Mouse (Mus musculus) bone marrow, adult 2 months (tissue): ENCODE data around the gene 3110021N24Rik. TPM values are rescaled to one million over a fixed set of nuclear protein-coding genes. Genes with fewer than 3 reads are reported as not detected.

ENCODE experiments used
- H3K27ac ChIP-seq: fragments of 200-500 bp; 2 replicates; pipeline ENCODE4 v1.5.1; 2012; ENCODE audit warnings: low read depth, mild to moderate bottlenecking, control low read depth, inconsistent platforms, low read length; ENCODE audit not compliant: control insufficient read depth, poor library complexity, insufficient read depth
- H3K4me1 ChIP-seq: fragments of 200-500 bp; 2 replicates; pipeline ENCODE4 v1.6.1; 2011; ENCODE audit warnings: low read length; ENCODE audit not compliant: control insufficient read depth, insufficient read depth
- H3K4me3 ChIP-seq: fragments of 200-500 bp; replicated peaks from 2 replicates; pipeline ENCODE3; 2011; ENCODE audit warnings: mild to moderate bottlenecking, low read depth, low read length, control low read depth; ENCODE audit not compliant: control insufficient read depth
- CTCF ChIP-seq: fragments of 200-500 bp; IDR thresholded peaks from 2 replicates; pipeline ENCODE4 v1.5.1; 2011; ENCODE audit warnings: low read length, control low read depth; ENCODE audit not compliant: control insufficient read depth, insufficient read depth
- POLR2A ChIP-seq: fragments of 200-500 bp; IDR thresholded peaks from 2 replicates; pipeline ENCODE4 v1.6.1; 2011; ENCODE audit warnings: low read depth, mild to moderate bottlenecking, control low read depth, low read length, borderline replicate concordance; ENCODE audit not compliant: control insufficient read depth
- WGBS: fragments of 180-500 bp; shearing (Covaris S2); methylation state at CpG from one replicate; pipeline ENCODE4 v1.1.7; 2018; 5-methylcytosine and 5-hydroxymethylcytosine counted together
- polyA plus RNA-seq: library from polyadenylated mRNA; stranded (reverse); fragments of >200 nt; gene quantifications from 2 replicates; pipeline ENCODE4 v1.2.4, GENCODE M21; 2011; ENCODE audit warnings: low replicate concordance; ENCODE audit not compliant: missing spikeins, insufficient read depth, insufficient read length

The 3110021N24Rik gene
- polyA plus RNA-seq, 1 experiment: not detected

DNA sequence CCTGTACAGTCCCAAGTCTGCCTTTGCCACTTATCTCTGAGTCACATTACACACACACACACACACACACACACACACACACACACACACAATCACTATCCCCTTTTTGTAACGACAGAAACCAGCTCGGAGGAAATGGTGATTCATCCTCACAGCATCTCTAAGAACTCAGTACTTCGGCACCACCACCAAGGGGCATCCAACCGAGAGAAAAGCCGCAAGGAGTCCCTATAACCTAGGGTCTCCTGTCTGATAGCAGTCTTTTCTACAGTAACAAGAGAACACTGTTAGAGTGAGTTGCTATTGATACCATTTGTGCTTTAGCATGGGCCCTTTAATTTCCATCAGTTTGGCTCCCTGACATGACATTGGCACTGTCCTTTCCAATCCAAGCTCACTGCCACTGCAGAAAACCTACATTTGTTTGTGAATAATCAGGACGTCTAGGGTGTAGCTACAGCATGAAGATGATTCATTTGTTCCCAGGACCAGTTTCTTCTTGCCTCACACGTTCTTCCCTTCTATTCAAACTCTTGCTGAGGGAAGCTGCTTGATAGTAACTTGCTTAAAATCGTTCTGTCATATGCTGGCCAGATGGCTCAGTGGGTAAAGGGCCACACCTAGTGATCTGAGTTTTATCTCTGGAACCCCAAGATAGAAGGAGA, 63.1 kb downstream of the 3110021N24Rik start:
- Histone ChIP-seq H3K27ac (no peak overlapping the region), H3K4me3 (no peak overlapping the region), H3K4me1 (no peaks in the 10 kb centered on the region)
- TF ChIP-seq POLR2A (no peak), CTCF (no peak)
- WGBS: 31% methylated on average over 8 of the region's 8 CpGs

DNA sequence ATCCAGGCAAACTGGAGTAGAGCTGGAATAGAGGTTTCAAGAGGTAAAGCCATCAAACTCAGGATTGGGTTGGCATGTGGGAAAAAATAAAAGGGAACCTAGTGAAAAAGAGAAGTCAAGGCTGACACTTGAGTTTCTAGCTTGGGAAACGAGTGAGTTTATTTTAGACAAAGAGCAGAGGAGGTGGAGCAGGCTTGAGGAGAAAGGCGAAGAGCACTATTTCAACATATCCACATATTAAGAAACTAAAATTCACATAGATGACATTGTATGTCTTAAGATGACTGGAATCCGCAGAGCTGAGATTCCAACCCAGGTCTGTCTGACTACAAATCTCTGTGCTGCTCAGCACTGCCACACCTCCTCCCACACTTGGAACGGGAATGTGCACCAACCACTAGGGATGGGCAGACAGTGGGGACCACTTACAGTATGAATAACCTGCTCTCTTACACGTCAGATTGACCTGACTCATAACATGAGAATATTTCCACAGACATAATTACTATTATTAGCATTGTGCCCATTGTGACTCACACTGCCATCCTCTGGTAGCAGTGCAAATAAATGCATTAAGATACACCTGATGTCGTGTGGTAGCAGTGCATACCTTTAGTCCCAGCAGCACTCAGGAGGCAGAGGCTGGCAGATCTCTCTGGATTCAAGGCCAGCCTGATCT, 69.9 kb downstream of the 3110021N24Rik start:
- peak overlapping the region; percentile 78 for H3K27ac ChIP-seq
- TF ChIP-seq CTCF: no peak
- TF ChIP-seq POLR2A: no peak
- H3K4me1 ChIP-seq: no peaks in the 10 kb centered on the region
- no peak overlapping the region for H3K4me3 ChIP-seq
- 34% methylated on average over 6 of the region's 6 CpGs for WGBS

DNA sequence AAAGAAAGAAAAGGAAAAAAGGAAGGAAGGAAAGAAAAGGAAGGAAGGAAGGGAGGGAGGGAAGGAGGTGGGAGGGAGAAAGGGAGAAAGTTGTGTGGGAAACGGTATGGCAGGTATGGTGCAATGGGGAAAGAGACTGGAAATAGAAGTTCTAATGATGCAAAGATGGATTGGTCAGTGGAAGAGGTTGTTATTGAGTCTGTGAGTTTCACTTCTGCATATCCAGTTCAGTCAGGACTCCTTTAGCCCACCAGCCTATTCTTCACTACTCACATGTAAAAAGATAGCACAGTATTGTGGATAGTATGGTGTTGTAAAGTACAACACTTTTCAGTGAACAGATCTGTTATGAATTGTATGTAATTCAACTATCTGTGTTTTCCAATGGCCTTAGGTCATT, 71.1 kb downstream of the 3110021N24Rik start:
- no peak overlapping the region for H3K4me3 ChIP-seq
- WGBS: 21% methylated on average over 1 of the region's 1 CpGs
- H3K27ac ChIP-seq: no peak overlapping the region
- TF ChIP-seq CTCF (no peak), POLR2A (no peak)
- no peaks in the 10 kb centered on the region for H3K4me1 ChIP-seq

- Histone ChIP-seq H3K27ac (no peak overlapping the region), H3K4me1 (no peaks in the 10 kb centered on the region), H3K4me3 (no peak overlapping the region)
- 64% methylated on average over 1 of the region's 1 CpGs for WGBS
- TF ChIP-seq CTCF (no peak), POLR2A (no peak)
Observed at GRCm38 (mm10) chr4:108793941-108794340, 74.5 kb downstream of the 3110021N24Rik start.

DNA sequence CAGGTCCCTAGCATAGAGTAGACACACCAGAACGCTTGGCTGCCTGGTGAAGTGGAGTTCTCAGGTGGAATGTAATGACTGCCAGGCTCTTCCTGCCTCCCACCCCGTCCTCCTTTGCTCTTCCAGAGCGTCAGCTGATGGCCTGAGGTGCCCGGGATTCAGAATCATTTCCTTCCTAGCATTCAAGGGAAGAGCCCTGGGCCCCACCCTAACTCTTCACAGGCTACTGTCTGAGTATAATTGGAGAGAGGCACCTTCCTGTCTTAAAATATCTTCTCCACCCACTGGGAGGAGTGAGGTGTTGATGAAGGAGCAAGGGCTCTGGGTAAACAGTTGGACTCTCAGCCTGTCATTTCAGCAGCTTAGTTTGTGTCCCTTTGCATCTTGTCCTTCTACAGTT, 77.3 kb downstream of the 3110021N24Rik start:
- no peak overlapping the region for H3K27ac ChIP-seq
- 43% methylated on average over 4 of the region's 4 CpGs for WGBS
- no peaks in the 10 kb centered on the region for H3K4me1 ChIP-seq
- H3K4me3 ChIP-seq: no peak overlapping the region
- TF ChIP-seq CTCF (no peak), POLR2A (no peak)

- TF ChIP-seq CTCF (peak; percentile 63), POLR2A (no peak)
- no peak overlapping the region for H3K27ac ChIP-seq
- no peak overlapping the region for H3K4me3 ChIP-seq
- H3K4me1 ChIP-seq: no peaks in the 10 kb centered on the region
- 36% methylated on average over 2 of the region's 2 CpGs for WGBS
Observed at GRCm38 (mm10) chr4:108798083-108798830, 78.8 kb downstream of the 3110021N24Rik start.

DNA sequence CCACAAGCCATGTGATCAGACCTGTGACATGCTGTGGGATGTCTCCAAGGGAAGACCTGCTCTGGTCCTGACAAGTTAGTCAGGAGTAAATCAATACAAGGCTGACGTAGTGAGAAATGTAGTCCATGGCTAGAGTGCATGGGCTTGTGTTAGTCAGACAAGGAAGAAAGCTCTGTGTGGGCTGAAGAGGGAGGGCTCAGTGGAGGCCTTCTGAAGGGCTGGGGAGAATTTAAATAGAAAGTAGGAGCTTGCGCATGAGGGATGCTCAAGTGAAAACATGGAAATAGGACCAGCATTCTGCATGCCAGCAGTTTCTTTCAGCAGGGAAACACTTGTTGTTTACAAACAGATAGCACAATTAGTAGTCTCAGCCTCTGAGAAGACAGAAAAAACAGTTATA, 84.1 kb downstream of the 3110021N24Rik start:
- 75% methylated on average over 2 of the region's 2 CpGs for WGBS
- TF ChIP-seq CTCF (no peak), POLR2A (no peak)
- Histone ChIP-seq H3K4me3 (no peak overlapping the region), H3K27ac (no peak overlapping the region), H3K4me1 (no peaks in the 10 kb centered on the region)

DNA sequence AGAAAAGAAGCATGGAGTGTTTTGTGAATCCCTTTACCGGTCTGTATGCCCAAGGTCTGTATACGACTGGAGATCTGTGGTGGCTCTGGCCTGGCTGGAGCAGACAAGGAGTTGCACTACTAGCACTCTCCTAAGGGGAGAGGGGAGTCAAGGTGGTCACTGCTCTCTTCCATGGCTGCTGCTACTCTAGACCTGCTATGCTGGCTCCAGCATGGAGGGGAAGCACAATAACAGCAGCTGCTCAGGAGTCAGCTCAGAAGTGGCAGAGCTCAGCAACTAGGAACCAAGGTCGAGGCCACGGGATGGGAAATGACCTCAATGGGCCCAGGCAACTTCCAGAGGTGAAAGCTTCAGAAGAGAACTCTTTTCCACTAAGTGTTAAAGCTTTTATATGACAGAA, 91.7 kb downstream of the 3110021N24Rik start:
- H3K27ac ChIP-seq: no peak overlapping the region
- H3K4me3 ChIP-seq: no peak overlapping the region
- TF ChIP-seq CTCF (no peak), POLR2A (no peak)
- 57% methylated on average over 4 of the region's 4 CpGs for WGBS
- no peaks in the 10 kb centered on the region for H3K4me1 ChIP-seq
